8 mouse cellular contexts compared by ENCODE assay signal in the genomic region with DNA sequence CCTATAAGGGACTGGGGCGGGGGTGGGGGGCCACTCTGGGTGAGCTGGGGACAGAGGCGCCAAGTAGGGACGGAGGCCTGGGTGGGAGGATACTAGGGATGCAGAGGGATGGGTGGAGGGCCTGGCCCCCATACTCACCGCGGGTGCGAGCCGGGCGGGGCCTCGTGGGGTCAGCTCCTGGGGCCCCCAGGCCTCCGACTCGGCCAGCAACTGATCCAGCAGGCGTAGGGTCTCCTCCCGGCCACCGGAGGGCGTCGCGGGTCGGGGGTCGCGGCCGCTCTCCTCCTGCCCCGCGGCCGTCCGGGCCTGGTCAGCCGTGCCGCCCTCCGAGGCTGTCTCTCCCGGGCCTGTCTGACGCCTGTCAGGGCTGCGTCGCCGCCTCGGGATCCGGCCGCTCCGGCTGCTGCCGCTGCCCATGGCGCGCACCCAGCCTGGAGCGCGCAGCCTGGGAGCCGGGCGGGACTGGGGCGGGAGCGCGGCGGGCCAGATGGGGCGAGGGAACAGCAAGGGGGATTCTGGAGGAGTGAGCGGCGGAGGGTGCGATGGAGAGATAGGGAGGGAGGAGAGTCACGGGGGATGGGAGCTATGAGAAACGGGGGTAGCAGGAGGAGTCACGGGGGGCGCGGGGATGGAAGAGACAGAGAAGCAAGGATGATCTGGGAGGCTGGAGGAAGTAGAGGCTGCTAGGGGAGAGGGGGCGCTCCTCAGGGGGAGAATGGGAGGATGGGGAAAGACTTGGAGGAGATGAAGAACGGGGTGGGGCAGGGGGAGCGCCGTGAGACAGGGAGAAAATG. TPM values are rescaled to one million over a fixed set of nuclear protein-coding genes. Genes with fewer than 3 reads are reported as not detected.
DNase-seq lines count a peak whose midpoint lies in the region; ATAC-seq lines count a peak whose summit lies in the region.

No protein-coding gene starts in this region.

- H3K9ac ChIP-seq in heart, embryonic 15.5 days = peak overlapping the region; percentile 73
- H3K9ac ChIP-seq in midbrain, embryonic 13.5 days (replicated peaks) = peak overlapping the region; percentile 81

- WGBS in heart, embryonic 15.5 days = 2% methylated on average over 48 of the region's 61 CpGs
- 1% methylated on average over 50 of the region's 61 CpGs for WGBS in midbrain, embryonic 13.5 days

- H3K9me3 ChIP-seq in heart, embryonic 15.5 days (replicated peaks) = no peaks in the 10 kb centered on the region
- no peaks in the 10 kb centered on the region for H3K9me3 ChIP-seq in midbrain, embryonic 13.5 days

- ATAC-seq in heart, embryonic 15.5 days (replicated peaks; ENCODE audit: insufficient number of reproducible peaks, insufficient read depth, low FRiP score, low read depth) = peak; percentile 47
- peak; percentile 84 for ATAC-seq in midbrain, embryonic 13.5 days

- H3K4me3 ChIP-seq in heart, embryonic 15.5 days = peak overlapping the region; percentile 61
- peak overlapping the region; percentile 65 for H3K4me3 ChIP-seq in midbrain, embryonic 13.5 days (replicated peaks)

- peak; percentile 29 for DNase-seq in ovary, postnatal 14 days (ENCODE audit: low spot score)
- no peak for DNase-seq in ovary, postnatal 10 days (ENCODE audit: low spot score)
- peak; percentile 57 for DNase-seq in embryo, embryonic 9.5 days (ENCODE audit: extremely low spot score)
- DNase-seq in layer of hippocampus, adult 9-11 months = peak; percentile 26
- peak; percentile 36 for DNase-seq in urinary bladder, postnatal 25 days (ENCODE audit: low spot score)
- no peak for DNase-seq in natural killer cell, adult 2 months (ENCODE audit: low spot score in 2 of 2)

- H3K4me2 ChIP-seq in heart, embryonic 15.5 days = peak overlapping the region; percentile 97
- peak overlapping the region; percentile 88 for H3K4me2 ChIP-seq in midbrain, embryonic 13.5 days (replicated peaks)

- peak overlapping the region; percentile 60 for H3K27ac ChIP-seq in heart, embryonic 15.5 days
- H3K27ac ChIP-seq in midbrain, embryonic 13.5 days = no peak overlapping the region

- H3K27me3 ChIP-seq in heart, embryonic 15.5 days = peaks cover 24% of the 10 kb centered on the region
- H3K27me3 ChIP-seq in midbrain, embryonic 13.5 days = peaks cover 40% of the 10 kb centered on the region

- peaks cover 33% of the 10 kb centered on the region for H3K4me1 ChIP-seq in heart, embryonic 15.5 days (replicated peaks)
- peaks cover 19% of the 10 kb centered on the region for H3K4me1 ChIP-seq in midbrain, embryonic 13.5 days (replicated peaks)

- no peaks in the 10 kb centered on the region for H3K36me3 ChIP-seq in heart, embryonic 15.5 days
- no peaks in the 10 kb centered on the region for H3K36me3 ChIP-seq in midbrain, embryonic 13.5 days

RNA-seq across cellular contexts. Expression of gene Cys1, which starts 0.9 kb away (rescaled TPM):
- polyA plus RNA-seq in heart, embryonic 15.5 days (2015; fragmentation: Nextera tagmentation; extraction: Ambion mirVana) = 1.4 TPM in 2 replicates
- polyA plus RNA-seq in midbrain, embryonic 13.5 days (2015; fragmentation: Nextera tagmentation; extraction: Ambion mirVana) = 0.90 and 1.0 TPM in 2 replicates

RNA-seq across cellular contexts. Expression of gene Rrm2, which starts 27.4 kb away (rescaled TPM):
- 208 and 223 TPM in 2 replicates for polyA plus RNA-seq in heart, embryonic 15.5 days (2015; fragmentation: Nextera tagmentation; extraction: Ambion mirVana)
- 153 and 175 TPM in 2 replicates for polyA plus RNA-seq in midbrain, embryonic 13.5 days (2015; fragmentation: Nextera tagmentation; extraction: Ambion mirVana)

RNA-seq across cellular contexts. Expression of gene Klf11, which starts 29.6 kb away (rescaled TPM):
- polyA plus RNA-seq in heart, embryonic 15.5 days (2015; fragmentation: Nextera tagmentation; extraction: Ambion mirVana) = 17.7 and 18.4 TPM in 2 replicates
- 16.8 and 19.1 TPM in 2 replicates for polyA plus RNA-seq in midbrain, embryonic 13.5 days (2015; fragmentation: Nextera tagmentation; extraction: Ambion mirVana)

Comparison
In these comparisons a context has a peak if more than half of its experiments do, and no peak if none do; other contexts are left out.
1. DNase-seq: peak in ovary, postnatal 14 days (single experiment), embryo, embryonic 9.5 days (single experiment), layer of hippocampus, adult 9-11 months (single experiment) and urinary bladder, postnatal 25 days (single experiment); none in ovary, postnatal 10 days (single experiment) and natural killer cell, adult 2 months (0 of 2).